Mouse (Mus musculus): Measurements from ENCODE around the gene Rbm20.
A peak's percentile ranks its signal among the peaks of the same experiment; 100 is the strongest.

The Rbm20 gene

DNA sequence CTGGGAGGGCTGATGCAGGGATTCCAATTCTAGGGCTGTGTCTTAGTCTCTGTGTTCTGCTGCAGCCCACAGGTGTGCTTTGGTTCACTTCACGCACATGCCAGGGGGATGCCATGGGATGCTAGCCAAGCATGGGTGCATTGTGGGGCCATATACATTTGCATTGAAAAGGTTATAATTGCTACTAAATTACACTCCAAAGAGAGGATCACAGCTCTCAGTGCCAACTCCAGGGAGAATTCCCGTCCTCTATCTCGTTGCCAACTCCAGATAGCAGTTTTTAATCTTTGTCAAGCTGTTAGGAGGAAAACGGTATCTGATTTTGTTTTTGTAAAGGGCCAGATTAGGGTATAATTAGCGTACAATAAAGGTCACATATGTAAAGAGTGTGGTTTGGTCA lies 178.7 kb downstream of the Rbm20 start:
- no peak for DNase-seq

DNA sequence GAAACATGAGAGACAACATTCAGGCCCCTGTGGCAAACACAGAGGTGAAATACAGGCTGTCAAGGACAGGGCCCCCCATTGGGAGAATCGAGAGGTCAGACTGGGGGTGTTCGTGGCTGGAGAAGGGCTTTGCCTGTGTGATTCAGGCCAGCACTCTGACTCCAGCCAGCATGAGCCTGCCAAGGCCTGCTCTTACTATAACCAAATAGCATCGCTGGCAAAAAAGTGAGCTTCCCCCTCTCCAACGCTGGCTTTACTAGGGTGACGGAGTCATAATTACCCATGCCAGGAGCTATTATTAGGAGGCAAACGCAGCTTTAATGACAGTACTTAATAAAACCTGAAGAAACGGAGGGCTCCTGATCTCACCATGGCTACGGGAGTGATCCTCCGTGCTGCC lies 179.7 kb downstream of the Rbm20 start:
- DNase-seq: no peak

DNA sequence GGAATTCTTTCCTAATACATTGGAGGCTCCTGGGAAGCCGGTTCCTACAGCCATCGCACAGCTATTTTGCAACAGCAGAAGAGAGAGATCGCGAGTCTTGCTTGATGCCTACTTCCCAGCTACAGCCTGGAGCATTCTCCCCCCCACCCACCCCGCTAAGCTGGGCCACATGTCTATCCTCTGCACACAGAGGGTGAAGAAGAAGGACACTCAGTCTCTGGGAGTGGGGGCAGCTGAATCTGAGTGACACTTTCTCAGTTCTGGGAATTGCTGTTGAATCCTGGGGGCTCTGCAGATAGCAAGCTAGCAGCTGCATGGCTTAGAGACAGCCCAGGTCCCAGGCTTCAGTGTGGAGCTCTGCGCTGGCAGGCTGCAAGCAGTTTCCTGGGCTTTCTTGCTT lies 180.9 kb downstream of the Rbm20 start:
- DNase-seq: no peak

DNA sequence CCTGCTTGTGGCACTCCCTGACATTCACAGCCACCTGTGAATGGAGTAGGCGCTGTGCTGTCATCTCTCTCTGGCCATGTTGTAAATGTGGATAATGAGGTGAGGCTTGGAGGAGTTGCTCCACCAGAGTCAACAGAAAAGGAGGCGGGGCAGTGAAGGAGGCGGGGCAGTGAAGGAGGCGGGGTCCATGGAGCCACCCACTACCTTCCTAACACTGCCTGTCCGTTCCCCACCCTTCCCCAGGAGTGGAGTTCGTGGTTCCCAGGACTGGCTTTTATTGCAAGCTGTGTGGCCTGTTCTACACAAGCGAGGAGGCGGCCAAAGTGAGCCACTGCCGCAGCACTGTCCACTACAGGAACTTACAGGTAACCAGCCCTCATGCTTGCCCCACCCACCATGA lies 182.0 kb downstream of the Rbm20 start:
- no peak for DNase-seq

DNA sequence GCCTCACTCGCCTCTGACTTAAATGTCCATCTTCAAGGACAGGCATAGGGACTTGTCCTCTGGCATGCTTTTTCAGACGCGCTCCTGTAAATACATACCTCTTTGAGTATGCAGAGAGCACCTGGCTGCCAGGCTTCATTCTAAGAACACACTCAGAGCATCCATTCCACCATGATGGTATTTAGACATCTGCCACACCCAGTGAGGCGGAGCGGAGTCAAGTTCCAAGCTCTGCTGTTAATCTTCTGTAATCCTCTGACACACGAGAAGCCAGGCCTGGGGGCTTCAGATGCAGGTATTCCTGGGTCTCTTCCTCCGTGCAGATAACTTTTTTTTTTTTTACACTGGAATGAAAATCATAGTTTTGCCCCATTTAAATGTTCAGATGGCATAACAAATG lies 182.5 kb downstream of the Rbm20 start:
- DNase-seq: no peak

DNA sequence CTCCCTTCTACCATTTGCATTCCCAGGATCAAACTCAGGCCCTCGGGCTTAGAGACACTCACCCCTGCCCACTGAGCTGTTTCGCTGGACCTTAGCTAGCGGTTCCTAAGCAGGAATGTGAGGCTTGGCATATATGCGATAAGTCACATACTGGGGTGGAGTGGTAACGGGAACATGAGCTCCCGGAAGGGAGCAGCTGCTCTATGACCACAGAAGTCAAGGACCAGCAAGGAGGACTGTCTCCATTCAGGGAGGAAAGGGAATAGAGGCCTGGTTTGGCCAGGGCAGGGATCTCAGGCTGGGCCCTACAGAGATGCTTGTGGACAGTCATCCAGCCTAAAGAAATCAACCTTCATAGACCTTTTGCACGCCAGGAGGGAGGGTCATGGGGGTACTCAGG lies 184.2 kb downstream of the Rbm20 start:
- DNase-seq: no peak

DNA sequence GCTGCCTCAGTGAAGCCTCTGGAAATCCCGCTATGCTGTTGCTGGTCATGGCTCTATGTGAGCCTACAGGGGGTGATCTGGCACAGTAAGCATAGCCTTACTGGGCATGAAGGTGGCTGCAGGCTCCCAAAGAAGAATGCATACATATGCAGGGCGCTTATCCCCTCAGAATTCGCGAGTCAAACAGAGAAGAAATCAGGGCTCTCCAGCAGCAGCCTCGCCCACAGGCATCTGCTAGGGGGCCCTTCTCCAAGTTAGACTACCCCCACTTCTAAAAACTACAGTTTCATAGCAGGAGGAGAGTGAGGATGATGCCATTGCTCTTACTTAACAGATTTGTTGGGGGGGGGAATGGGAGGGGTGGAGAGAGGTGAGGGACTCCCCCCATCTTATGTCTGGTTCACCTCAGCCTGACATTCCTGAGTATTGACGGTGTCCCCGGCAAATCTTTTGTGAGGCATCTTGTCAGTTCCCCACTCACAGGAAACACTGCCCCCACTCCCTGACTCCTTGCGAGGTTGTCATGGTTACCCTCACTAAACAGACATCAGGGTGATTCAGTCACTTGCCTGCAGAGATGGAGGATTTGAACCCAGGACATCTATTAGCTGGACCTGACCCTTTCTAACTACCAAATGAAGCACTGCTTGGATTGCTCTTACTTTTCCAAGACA lies 185.6 kb downstream of the Rbm20 start:
- no peak for DNase-seq

DNA sequence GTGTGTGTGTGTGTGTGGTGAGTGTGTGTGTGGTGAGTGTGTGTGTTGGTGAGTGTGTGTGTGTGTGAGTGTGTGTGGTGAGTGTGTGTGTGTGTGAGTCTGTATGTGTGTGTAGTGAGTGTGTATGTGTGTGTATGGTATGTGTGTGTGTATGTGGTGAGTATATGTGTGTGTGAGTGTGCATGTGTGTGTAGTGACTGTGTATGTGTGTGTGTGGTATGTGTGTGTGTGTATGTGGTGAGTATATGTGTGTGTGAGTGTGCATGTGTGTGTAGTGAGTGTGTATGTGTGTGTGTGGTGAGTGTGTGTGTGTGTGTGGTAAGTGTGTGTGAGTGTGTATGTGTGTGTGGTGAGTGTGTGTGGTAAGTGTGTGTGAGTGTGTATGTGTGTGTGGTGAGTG lies 190.1 kb downstream of the Rbm20 start:
- DNase-seq: no peak

DNA sequence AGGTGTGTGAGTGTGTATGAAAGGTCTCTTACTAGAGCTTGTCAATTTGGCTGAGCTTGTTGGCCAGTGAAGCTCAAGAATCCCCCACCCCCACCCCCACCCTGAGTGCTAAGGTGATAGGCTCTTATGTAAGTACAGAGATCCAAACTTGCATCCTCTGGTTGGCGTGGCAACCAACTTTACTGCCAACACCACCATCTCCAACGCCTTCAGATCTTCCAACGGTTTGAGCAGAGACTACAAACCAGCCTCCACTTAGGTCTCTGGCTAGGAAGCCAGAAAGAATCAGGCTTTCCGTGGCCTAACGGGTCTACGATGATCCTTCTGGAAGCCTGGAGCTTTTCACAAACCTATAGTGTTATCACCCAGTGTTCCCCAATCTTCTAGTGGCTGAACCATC lies 191.0 kb downstream of the Rbm20 start:
- DNase-seq: no peak

DNA sequence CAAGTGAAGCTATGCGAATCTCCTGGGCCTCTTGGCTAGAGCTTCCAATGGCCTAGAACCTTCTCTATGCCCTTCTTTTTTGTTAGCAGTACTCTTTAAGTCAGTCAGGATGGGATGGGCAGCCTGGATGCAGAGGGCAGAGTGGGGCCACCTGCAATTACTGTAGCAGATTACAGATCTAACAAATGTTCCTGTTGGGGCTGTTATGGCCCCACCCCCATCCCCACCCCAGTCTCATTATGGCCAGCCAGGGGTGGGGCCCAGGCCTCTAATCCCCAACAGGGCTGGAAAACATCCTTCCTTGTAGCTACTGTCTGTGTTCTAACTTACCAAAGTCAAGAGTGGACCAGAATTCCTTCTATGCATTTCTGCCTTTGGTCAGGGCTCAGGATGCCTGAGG lies 191.7 kb downstream of the Rbm20 start:
- DNase-seq: no peak

DNA sequence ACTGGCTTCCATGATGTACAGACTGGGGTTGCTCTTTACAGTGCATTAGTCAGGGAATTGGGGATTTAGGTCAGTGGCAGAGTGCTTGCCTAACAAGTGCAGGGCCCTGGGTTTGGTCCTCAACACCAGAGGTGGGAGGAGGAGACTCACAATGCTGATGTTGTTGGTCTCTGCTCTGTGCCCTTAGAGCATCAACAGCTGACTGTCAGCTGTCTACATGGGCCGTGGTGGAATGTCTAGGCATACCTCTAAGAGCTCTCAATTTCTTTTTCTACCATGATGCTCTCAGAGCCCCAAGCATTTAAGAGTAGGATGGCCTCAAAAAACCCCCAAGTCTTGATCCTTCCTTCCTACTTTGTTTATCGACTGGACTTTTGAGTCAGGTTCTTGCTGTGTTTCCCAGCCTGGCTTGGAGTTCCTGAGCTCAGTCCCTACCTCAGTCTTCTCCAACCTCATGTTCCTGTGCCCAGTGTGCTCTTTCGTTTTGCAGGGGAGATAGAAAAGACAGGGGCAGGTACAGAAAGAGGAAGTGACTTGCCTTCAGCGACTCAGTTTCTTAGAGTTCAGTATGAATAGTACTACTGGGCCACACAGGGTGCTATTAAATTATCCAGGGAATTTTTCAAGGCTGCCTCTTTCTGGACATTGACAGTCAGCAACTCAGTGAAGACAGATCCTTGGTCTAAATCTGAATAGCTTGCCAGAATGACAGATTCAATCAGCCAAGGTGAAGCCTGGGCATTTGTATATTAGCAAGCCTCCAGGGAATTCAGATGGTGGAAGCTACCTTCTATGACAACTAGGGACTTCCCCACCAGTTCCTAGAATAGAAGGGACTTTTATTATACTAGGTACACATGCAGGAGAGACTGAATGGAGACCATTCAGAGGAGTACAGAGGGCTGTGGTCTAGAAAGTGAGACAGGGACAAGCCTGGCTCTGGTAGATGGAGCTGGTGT lies 192.6 kb downstream of the Rbm20 start:
- DNase-seq: no peak

DNA sequence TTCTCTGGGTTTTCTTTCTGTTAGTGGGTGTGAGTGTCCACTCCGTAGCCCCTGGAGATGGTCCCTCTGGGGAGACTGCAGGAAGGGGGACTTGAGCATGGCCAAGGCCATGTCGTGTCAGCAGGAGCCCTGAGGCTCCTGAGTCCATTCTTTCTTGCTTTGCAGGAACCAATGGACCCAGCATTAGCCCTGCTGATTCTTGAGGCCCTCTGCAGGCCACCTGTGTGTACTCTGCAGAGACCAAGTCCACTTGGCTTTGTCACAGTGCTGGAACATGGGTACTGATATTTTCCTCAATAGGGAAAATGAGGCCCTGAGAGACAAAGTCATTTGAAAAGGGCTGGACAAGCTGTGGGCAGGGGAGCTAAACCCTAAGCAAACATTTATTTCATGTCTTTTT lies 193.5 kb downstream of the Rbm20 start:
- no peak for DNase-seq

DNA sequence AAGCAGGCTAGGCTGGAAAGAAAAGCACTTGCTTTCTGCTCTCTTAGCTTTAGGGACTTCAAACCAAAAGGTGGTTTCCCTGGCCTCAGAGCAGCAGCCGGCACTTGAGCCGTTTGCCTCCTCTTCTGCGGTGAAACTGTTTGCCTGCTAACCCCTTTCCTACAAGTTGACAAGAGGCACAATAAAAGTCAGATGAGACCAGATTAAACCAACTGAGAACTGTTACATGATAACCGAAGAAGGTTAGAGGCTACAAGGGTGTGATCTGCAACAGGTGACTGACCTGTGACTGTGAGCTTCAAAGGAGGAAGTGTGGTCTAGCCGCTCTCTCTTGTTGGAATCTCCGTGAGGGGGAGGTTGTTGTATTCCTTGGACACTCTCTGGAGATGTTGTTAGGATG lies 194.4 kb downstream of the Rbm20 start:
- no peak for DNase-seq

DNA sequence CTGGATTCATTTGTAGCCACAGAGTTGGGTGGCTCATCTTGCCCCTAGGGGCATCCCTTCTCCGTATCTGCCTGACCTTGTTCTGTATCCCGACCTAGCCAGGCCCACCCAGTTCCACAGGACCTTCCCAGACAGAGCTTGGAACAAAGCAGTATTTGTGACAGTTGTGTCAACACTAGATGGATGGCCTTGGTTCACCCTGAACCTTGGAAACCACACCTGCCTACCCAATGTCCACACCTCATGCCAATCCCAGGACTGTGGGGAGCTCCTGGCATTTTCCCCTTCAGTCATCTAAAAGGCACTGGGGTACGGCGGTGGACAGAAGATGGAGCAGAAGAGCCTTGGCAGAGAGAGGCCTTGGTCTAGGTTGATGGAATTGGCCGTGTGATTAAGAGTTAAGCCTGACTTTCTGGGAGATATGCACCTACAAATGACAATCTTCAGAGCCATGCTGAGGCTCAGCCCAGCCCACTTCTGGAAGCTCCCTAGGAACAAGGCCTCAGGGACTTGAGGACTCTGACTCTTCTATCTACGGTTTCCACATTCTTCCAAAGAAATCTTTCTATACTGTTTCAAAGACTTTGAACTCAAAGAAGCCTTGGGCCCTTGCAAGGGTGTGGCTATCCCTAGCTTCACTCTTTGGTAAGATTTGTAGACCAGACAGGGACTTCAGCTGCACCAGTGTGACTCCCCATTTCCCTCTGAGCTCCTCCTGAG lies 196.0 kb downstream of the Rbm20 start:
- DNase-seq: no peak

DNA sequence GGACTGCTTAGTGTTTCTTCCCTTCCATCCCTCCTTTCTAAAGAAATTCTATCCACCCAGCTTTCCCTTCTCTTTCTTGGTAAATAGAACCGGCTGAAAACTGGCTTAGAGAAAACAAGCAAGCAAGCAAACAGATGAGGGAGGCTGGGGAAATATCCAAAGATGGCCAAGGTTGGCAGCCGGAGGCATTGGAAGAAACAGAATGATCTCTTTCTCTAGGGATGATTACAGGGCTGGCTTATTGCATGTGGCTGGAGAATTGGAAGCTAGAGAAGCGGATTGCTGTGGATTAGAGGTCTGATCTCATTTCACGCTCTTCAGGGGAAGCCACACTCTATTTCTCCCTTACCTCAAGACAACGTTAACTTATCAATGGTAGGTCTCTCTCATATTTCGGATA lies 198.1 kb downstream of the Rbm20 start:
- DNase-seq: no peak

DNA sequence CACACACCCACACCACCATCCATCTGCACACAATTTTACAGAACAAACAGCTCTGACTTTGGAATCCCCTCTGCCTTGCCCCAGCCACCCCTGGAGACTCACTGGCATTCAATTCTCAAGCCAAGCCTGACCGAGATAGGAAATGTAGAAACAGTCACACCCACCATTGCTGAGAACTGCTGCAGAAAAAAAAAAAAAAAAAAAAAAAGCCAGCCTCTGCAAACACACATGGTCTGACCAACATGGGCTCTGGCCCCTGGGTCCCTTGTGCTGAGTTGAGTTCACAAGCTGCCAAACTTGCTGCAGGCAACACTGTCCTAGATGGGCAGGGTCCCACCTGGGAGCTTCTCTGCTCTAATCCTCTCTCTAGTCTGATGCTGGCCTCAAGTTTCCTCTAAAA lies 200.7 kb downstream of the Rbm20 start:
- no peak for DNase-seq

DNA sequence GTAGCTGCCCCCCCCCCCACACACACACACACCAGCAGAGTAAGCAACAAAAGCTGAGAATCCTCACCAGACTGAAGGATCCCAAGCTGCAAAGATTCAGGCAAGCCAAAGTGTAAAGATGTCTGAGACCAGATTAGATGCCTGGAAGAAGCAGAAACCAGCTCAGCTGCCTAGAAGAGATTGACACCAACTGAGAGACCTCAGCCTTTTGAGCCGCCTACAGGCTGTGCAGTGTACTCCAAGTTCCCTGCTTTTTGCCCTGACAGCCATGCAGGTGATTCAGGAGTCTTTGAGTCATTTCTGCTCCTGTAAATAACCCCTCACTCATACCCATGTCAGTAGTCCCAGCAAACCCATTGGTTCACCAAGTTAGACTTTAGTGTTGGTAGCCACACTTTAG lies 203.4 kb downstream of the Rbm20 start:
- DNase-seq: no peak

DNA sequence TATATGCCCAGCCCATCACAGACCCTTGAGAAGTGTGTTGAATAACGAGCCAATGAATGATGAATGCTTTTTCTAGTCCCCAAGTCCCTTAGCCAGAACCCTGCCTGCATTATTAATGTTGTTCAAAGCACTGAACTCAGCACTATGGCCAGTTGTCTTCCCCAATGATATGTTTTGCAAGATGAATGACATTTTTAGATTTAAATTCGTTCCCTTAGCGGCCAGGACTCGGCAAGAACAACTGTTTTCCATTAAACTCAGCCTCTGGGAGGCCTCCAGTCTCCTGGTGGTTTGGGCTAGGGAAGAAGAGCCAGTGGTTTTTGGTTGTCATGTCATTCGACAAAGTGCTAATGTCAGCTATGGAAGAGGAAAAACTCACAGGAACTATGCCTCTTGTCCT lies 204.7 kb downstream of the Rbm20 start:
- DNase-seq: no peak

DNA sequence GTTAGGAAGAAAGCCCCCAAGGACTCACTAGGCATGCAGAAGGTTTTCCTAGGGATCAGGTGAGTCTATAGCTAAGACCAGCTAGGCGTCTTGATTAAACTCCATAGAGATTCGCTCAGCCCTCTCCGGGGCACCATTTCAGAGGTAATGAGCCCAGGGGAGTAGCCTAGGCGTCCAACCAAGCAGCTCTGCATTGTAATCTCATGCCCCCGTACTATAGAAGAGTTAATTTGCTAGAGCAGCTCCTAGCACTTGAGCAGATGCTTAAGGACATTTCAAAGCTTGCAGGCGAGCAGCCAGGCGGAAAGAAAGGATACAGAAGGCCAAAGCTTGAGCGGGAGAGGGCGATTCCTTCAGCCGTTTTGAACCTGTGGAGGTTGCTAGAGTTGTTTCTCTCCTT lies 208.3 kb downstream of the Rbm20 start:
- DNase-seq: no peak

DNA sequence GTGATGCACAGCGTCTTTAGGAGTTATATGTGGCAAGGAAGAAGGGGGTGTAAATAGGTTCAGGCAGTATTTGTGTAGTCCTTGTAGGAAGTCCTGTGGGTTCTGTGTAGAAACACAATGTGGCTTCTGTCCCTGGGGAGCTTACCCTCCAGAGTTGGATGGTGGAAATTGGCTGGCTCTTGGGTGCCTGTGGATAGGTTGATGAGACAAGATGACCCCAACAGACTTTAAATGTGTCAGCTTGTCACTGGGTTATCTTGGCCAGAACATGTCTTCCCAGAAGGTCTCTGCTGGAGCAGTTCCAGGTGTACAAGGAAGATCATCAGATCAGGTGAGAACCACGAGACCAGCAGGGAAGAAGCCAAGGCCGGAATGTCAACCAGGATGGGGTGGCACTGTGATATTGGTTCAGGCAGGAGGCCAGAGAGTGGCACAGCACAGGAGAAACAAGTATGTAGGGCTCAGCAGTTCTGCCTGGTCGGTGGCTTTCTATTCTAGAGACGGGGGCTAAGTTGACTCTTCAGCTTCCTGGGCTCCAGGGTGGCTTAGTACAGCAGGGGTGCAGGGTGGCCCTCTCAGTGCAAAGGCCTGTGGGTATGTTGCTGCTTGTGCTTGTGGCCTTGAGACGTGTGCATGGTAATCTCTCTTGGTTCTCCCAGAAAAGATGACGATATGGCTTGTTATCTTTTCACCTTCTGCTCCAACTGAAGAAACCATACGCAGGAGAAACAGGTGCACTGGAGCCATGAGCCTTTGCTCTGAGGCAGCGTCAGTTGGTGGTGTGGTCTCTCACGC lies 209.7 kb downstream of the Rbm20 start:
- peak; percentile 65 to 73 for DNase-seq

DNA sequence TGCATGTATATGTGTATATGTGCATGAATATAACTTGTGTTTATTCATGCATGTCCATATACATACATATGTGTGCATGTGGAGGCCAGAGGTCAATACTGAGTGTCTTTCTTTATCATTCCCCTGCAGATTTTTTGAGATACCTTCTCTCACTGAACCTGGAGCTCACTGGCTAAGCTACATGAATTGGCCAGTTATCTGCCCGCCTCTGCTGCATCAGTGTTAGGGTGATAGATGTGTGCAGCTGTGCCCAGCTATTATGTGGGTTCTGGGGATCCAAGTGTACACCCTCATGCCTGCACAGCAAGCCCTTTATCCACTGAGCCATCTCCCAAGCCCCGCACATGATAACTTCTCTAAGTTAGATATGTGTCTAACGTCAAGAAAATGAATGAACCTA lies 210.7 kb downstream of the Rbm20 start:
- DNase-seq: peak; percentile 18 to 22

DNA sequence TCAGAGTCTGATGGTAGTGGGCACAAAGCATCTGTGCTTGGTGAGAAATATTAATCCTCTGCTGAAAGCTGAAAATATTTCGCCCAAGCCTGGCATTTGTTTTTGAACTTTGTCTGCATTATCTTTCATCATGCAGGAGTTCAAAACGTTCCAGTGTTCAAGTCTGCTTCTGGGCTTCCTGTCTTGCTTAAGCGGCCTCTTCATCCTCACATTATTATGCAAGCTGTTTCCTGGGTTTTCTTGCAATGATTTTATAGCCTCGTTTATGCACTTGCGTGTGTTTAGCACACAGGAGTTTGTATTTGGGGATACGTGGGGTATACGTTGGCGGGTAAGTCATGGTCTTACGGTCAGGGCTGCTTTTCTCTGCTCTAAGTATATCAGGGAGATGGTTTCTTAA lies 211.2 kb downstream of the Rbm20 start:
- peak; percentile 15 to 20 for DNase-seq

DNA sequence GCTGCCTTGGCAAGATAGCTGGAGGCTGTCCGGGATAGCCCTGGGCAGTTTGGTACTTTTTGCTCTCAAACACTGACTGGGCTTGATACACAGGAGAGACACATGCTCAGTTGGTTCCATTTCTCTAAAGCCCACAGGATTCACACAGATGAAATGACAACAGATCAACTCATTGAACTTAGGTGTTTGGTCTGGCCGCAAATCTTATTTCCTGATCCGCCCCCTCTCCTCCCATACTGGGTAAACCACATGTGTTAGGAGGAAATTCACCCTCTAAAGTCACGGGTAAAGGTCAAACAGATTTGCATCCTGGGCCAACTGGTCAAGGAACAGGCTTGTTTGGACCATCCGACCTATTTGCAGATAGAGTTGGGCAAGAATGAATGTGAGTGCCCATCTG lies 212.4 kb downstream of the Rbm20 start:
- peak; percentile 45 to 50 for DNase-seq

All from thymus, postnatal 36 days (tissue).